Mouse (Mus musculus) midbrain, embryonic 16.5 days (tissue): Measurements from ENCODE around the gene Os9. TPM values are rescaled to one million over a fixed set of nuclear protein-coding genes. Genes with fewer than 3 reads are reported as not detected.
"Not testable (repeated sequence)": the region's sequence is repeated elsewhere in the genome, so short reads cannot be mapped to it uniquely, and the experiment has no call there.

Experiments used
- ATAC-seq: fragments of 200-750 bp; cut with Nextera tagmentation; 2 replicates; pipeline ENCODE4 v1.8.0; 2017; ENCODE audit warnings: moderate TSS enrichment
- H3K27ac ChIP-seq: fragments of 300-500 bp; sonication (generic); 2 replicates; pipeline ENCODE4 v1.5.1; 2014; ENCODE audit warnings: mild to moderate bottlenecking, low read length, mixed read lengths
- H3K27me3 ChIP-seq: fragments of 300-500 bp; sonication (generic); 2 replicates; pipeline ENCODE4 v1.6.1; 2014; ENCODE audit warnings: low read depth, low read length, mixed read lengths; ENCODE audit not compliant: control insufficient read depth, insufficient read depth
- H3K36me3 ChIP-seq: fragments of 300-500 bp; sonication (generic); 2 replicates; pipeline ENCODE4 v1.6.1; 2014; ENCODE audit warnings: mild to moderate bottlenecking, low read length, moderate library complexity, mixed read lengths; ENCODE audit not compliant: control insufficient read depth, insufficient read depth
- H3K4me1 ChIP-seq: fragments of 300-500 bp; sonication (generic); 2 replicates; pipeline ENCODE4 v1.6.1; 2014; ENCODE audit warnings: mild to moderate bottlenecking, low read length, mixed read lengths; ENCODE audit not compliant: control insufficient read depth, insufficient read depth
- H3K4me2 ChIP-seq: fragments of 300-500 bp; sonication (generic); 2 replicates; pipeline ENCODE4 v1.6.1; 2014; ENCODE audit warnings: mild to moderate bottlenecking, low read length, mixed read lengths
- H3K4me3 ChIP-seq: fragments of 300-500 bp; sonication (generic); 2 replicates; pipeline ENCODE4 v1.5.1; 2014; ENCODE audit warnings: low read depth, mild to moderate bottlenecking, low read length, moderate library complexity, mixed read lengths
- H3K9ac ChIP-seq: fragments of 300-500 bp; sonication (generic); 2 replicates; pipeline ENCODE4 v1.6.1; 2014; ENCODE audit warnings: low read depth, low read length, mixed read lengths
- H3K9me3 ChIP-seq: fragments of 300-500 bp; sonication (generic); replicated peaks from 2 replicates; pipeline ENCODE4 v1.6.1; 2014; ENCODE audit warnings: mild to moderate bottlenecking, low read length, mixed read lengths; ENCODE audit not compliant: control insufficient read depth, poor library complexity, severe bottlenecking
- WGBS: fragments of 180-500 bp; shearing (Covaris S2); extraction: QIAGEN DNeasy Blood & Tissue Kit; methylation state at CpG from one replicate; pipeline ENCODE4 v1.1.7; 2014; 5-methylcytosine and 5-hydroxymethylcytosine counted together
- polyA plus RNA-seq: library from polyadenylated mRNA; unstranded; fragments of >200 nt; fragmentation: Nextera tagmentation; extraction: Ambion mirVana; gene quantifications from 2 replicates; pipeline ENCODE4 v1.2.1, GENCODE M21; 2015

The Os9 gene
- polyA plus RNA-seq, 1 experiment from 2014 or later = 132 TPM

DNA sequence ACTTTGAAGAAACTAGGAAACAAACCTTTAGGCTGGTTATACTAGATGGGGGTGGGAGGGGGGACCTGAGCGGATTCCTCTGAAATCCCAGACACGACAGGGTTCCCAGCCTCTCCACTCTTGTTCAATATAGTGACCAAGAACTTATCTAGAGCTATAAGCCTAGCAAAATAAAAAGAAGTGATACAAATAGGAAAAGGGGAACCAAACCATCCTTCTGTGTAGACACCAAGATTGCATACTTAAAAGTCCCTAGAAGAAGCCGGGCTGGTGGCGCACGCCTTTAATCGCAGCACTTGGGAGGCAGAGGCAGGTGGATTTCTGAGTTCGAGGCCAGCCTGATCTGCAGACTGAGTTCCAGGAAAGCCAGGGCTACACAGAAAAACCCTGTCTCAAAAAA, 32.4 kb upstream of the Os9 start:
- H3K4me3 ChIP-seq = no peak overlapping the region
- H3K4me1 ChIP-seq = no peaks in the 10 kb centered on the region
- WGBS = 96% methylated on average over 7 of the region's 7 CpGs
- H3K9ac ChIP-seq = no peak overlapping the region
- H3K27me3 ChIP-seq = no peaks in the 10 kb centered on the region
- H3K27ac ChIP-seq = no peak overlapping the region
- no peaks in the 10 kb centered on the region for H3K36me3 ChIP-seq
- no peaks in the 10 kb centered on the region for H3K9me3 ChIP-seq
- H3K4me2 ChIP-seq = no peak overlapping the region
- ATAC-seq = no peak

DNA sequence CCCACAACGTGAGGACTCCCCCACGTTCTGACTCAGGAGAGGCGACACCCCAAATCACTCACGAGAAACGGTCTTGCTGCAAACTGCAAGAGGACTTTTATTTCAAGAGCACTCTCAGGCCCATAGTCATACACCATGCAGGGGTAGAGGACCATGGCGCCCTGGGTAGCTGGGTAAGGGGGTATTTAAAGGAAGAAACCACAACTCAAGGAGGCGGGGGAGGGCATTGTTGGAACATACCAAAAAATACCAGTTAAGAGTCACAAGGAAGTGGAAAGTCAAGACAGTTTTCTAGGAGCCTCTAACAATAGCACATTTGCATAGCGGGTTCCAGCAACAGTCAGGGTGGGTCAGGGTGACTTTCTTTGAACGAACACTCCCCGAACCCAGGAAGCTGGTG, 31.6 kb upstream of the Os9 start:
- ATAC-seq, H3K4me2 ChIP-seq, H3K4me3 ChIP-seq, H3K9me3 ChIP-seq, H3K36me3 ChIP-seq, H3K27ac ChIP-seq, H3K9ac ChIP-seq, H3K27me3 ChIP-seq, H3K4me1 ChIP-seq: not testable (repeated sequence)
- 87% methylated on average over 10 of the region's 10 CpGs for WGBS

DNA sequence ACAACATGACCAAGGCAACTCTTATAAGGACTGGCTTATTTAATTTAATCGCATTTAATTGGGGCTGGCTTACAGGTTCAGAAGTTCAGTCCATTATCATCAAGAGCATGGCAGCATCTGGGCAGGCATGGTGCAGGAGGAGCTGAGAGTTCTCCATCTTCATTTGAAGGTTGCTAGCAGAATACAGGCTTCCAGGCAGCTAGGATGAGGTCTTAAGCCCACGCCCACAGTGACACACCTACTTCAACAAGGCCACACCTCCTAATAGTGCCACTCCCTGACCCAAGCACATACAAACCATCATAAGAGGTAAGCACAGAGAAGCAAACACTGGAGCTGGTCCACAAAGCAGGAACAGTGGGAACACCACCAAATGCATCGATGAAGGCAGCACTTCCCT, 30.3 kb upstream of the Os9 start:
- H3K4me1 ChIP-seq, H3K9ac ChIP-seq, H3K27ac ChIP-seq, H3K4me2 ChIP-seq, H3K27me3 ChIP-seq, H3K9me3 ChIP-seq, H3K4me3 ChIP-seq, ATAC-seq, H3K36me3 ChIP-seq: not testable (repeated sequence)
- 91% methylated on average over 3 of the region's 3 CpGs for whole genome bisulfite sequencing

DNA sequence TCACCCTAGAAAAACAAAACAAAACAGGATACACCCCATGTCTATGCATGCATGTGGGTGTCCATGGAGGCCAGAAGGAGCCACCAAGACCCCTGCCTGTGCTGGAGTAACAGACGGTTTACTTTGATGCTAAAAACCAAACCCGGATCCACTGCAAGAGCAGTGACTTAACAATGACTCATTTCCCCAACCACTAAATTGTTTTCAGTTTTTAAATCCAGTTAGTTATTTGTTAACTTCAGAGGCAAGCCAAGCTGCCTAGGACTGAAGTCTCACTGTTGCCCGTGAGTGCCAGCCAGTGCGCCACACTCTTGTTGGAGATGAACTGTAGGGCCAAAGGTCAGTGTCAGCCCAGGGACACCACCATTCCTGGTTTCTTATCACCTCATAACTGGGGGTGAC, 29.5 kb upstream of the Os9 start:
- H3K9ac ChIP-seq = no peak overlapping the region
- no peak overlapping the region for H3K27ac ChIP-seq
- WGBS = 88% methylated on average over 4 of the region's 4 CpGs
- no peaks in the 10 kb centered on the region for H3K27me3 ChIP-seq
- no peaks in the 10 kb centered on the region for H3K4me1 ChIP-seq
- no peak for ATAC-seq
- H3K9me3 ChIP-seq = no peaks in the 10 kb centered on the region
- H3K4me2 ChIP-seq = no peak overlapping the region
- no peaks in the 10 kb centered on the region for H3K36me3 ChIP-seq
- no peak overlapping the region for H3K4me3 ChIP-seq

DNA sequence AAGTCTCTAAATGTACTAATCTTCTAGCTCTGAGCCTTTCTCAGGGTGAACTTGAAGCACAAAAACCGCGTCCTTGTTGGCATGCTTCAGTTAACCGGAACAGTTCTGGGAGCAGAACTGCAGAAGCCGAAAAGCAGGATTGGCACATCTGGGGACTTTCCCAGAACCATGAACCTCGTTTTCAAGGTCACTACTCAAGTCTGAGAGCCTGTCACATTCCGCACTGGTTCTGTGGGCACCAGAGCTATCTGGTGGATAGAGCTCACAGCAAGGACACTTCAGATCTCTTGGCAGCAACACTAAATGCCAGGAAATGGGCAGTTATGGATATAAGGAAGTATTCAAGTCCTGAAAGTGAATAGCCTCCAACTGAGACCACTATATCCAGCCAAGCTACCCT, 26.2 kb upstream of the Os9 start:
- WGBS = 83% methylated on average over 6 of the region's 6 CpGs
- no peaks in the 10 kb centered on the region for H3K4me1 ChIP-seq
- H3K27ac ChIP-seq = no peak overlapping the region
- H3K4me3 ChIP-seq = no peak overlapping the region
- H3K27me3 ChIP-seq = no peaks in the 10 kb centered on the region
- H3K9ac ChIP-seq = no peak overlapping the region
- no peak for ATAC-seq
- no peaks in the 10 kb centered on the region for H3K9me3 ChIP-seq
- H3K4me2 ChIP-seq = no peak overlapping the region
- no peaks in the 10 kb centered on the region for H3K36me3 ChIP-seq

DNA sequence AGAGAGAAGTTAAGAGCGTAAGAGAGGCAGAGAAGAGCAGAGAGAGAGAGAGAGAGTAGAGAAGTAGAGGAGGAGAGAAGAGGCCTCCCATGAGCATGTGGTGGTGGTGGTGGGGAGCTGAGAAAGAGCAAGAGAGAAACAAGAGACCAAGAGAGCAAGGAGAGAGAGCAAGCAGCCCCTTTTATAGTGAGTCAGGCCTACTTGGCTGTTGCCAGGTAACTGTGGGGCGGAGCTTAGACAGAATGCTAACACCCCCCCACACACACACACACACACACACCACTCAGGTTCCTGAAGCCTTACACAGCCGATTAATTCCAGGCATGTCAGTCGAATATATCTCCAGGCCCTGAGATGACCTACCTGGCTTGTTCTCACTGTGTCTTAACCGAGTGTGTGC, 24.4 kb upstream of the Os9 start:
- Histone ChIP-seq H3K4me2 (no peak overlapping the region), H3K4me3 (no peak overlapping the region), H3K27me3 (no peaks in the 10 kb centered on the region), H3K4me1 (no peaks in the 10 kb centered on the region), H3K27ac (no peak overlapping the region), H3K36me3 (no peaks in the 10 kb centered on the region), H3K9ac (no peak overlapping the region), H3K9me3 (no peaks in the 10 kb centered on the region)
- ATAC-seq = no peak
- 74% methylated on average over 5 of the region's 5 CpGs for WGBS

DNA sequence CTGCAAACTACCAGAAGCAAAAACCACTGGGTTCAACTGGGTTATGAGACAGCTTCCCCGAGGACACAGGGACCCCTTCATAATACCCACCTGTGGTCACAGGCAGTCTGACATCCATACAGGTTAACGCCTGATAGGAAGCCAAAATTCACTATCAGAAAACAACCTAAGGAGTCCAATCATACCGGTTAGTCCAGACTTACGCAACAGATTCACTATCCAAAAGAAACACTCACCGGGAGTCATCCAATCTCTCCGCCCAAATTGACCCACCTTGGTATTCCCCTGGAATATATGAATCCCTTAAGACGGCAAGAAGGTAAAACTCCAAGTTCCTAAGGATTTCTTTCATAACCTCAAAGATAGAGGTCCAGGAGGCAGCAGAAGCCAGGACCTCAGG, 23.6 kb upstream of the Os9 start:
- ATAC-seq = no peak
- no peaks in the 10 kb centered on the region for H3K27me3 ChIP-seq
- WGBS = 92% methylated on average over 7 of the region's 7 CpGs

DNA sequence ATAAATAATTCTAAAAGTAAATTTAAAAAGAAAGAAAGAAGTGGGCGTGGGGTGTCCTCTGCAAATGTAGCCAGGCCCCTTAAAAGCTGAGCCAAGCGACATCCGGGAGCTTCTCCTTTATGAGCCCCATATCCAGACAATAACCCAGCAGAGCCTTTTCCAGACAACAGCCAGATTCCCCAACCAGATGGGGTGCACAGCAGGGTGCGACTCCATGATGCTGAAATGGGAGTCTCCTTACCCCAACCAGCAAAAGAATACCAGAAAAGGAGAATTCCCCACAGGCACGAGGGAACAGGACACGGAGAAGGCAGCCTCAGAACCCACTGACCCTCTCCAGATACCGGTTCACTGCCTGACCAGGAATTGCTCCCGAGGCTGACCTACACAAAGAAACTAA, 22.3 kb upstream of the Os9 start:
- 82% methylated on average over 8 of the region's 8 CpGs for WGBS
- ATAC-seq = no peak
- Histone ChIP-seq H3K4me2 (no peak overlapping the region), H3K27ac (no peak overlapping the region), H3K4me1 (no peaks in the 10 kb centered on the region), H3K9me3 (no peaks in the 10 kb centered on the region), H3K9ac (no peak overlapping the region), H3K36me3 (no peaks in the 10 kb centered on the region), H3K4me3 (no peak overlapping the region), H3K27me3 (no peaks in the 10 kb centered on the region)

More for the DNA sequence above, 23.6 kb upstream of the Os9 start:
- no peaks in the 10 kb centered on the region for H3K36me3 ChIP-seq
- no peaks in the 10 kb centered on the region for H3K4me1 ChIP-seq
- H3K4me2 ChIP-seq = no peak overlapping the region
- no peak overlapping the region for H3K27ac ChIP-seq
- no peak overlapping the region for H3K9ac ChIP-seq
- H3K9me3 ChIP-seq = no peaks in the 10 kb centered on the region
- H3K4me3 ChIP-seq = no peak overlapping the region

DNA sequence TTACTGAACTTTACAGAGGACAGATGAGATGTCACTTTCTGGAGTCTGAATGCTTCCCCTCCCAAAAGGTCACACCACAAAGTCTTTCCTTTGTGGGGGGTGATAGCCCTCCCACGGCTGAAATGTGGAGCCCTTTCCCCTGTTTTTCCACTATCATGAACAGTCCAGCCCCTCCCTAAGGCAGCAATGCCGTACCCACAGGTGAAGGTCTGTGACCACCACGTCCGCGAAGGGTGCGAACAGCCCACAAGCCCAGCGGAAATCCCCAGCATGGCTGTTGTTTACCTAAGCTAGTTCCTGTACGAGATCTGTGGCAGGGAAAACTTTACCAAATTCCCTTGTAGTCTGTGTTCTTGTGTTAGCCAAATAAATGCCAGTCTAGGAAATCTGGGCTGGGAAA, 20.6 kb upstream of the Os9 start:
- no peak overlapping the region for H3K9ac ChIP-seq
- H3K4me3 ChIP-seq = no peak overlapping the region
- ATAC-seq = no peak
- H3K27me3 ChIP-seq = no peaks in the 10 kb centered on the region
- H3K27ac ChIP-seq = no peak overlapping the region
- H3K4me1 ChIP-seq = no peaks in the 10 kb centered on the region
- H3K36me3 ChIP-seq = no peaks in the 10 kb centered on the region
- WGBS = 83% methylated on average over 8 of the region's 8 CpGs
- H3K4me2 ChIP-seq = no peak overlapping the region
- no peaks in the 10 kb centered on the region for H3K9me3 ChIP-seq

DNA sequence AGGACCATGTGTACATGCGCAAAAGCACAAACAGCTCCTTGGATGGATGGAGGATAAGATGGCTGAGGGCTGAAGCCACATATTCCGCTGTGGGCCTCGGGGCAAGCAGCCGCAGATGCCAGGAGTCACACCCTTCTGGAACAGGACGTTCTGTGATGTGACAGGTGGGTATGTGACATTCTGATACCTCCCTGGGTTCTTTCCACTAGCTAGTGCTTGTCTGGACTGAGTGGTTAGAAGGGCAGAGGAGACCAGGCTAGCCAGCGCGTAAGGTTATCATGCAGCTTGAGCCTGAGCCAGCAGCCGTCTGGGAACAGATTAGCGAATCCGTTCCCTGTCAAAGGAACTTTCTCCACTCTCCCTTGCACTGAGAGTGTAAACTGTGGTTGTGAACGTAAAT, 20.0 kb upstream of the Os9 start:
- WGBS = 86% methylated on average over 11 of the region's 11 CpGs
- H3K9me3 ChIP-seq = no peaks in the 10 kb centered on the region
- H3K27me3 ChIP-seq = no peaks in the 10 kb centered on the region
- no peak overlapping the region for H3K4me3 ChIP-seq
- no peaks in the 10 kb centered on the region for H3K36me3 ChIP-seq
- no peaks in the 10 kb centered on the region for H3K4me1 ChIP-seq
- no peak overlapping the region for H3K27ac ChIP-seq
- H3K9ac ChIP-seq = no peak overlapping the region
- ATAC-seq = no peak
- no peak overlapping the region for H3K4me2 ChIP-seq
